Mouse (Mus musculus): ENCODE data around the gene Rpl7a.

DNA sequence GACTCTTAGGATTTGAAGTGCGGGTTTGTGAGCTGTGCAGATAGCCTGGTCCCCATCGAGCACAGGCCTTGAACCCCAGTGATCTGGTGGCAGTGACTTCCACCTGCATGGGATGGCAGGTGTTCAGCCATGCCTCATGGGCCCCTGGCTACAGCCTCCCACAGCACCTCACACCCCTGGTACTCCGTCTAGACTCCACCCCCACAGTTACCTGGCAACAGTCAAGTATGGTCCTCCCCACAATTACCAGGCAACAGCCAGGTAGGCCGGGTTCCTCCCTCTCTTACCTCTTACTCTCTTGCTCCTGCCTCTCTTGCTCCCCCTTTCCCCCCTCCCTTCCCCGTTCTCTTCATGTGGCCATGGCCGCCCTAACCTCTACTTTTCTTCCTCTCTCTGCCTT lies 39.9 kb upstream of the Rpl7a start:
- TF ChIP-seq CTCF (IDR thresholded peaks at IDR 0.05; ENCODE audit: control insufficient read depth, insufficient read depth, insufficient read length), result no peak
- TF ChIP-seq USF1 (IDR thresholded peaks at IDR 0.05; ENCODE audit: low read depth), result no peak
- TF ChIP-seq MYOD1 (IDR thresholded peaks at IDR 0.05; ENCODE audit: control insufficient read depth, insufficient read length, low read depth), result no peak
